In the genomic region with DNA sequence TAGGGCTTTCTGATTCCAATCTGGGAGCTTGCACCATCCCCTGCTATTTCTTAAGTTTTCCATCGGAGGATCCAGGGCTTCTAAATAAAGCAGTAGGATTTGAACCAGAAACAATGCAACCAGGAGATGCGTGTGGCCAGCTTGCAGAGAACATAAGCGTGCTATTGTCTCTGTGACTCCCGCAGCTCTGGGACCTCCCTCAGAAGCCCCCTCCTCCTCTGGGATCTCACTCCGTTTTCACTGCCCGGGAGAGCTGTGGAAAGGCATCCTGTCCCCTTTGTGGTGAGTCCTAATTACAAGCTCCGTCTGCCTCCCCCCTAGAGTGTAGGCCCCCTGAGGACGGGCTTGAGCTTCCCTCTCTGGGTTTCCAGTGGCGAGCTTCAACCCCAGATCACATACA, we compare ENCODE assay signal across 12 mouse cellular contexts.
A peak's percentile ranks its signal among the peaks of the same experiment; 100 is the strongest.
DNase-seq lines count a peak whose midpoint lies in the region; ATAC-seq lines count a peak whose summit lies in the region.
"Had no signal": no experiment of that assay in that cellular context is flagged by ENCODE, and none has a peak within 500 bp of the region (broad histone marks: within the 10 kb centered on the region; RNA-seq: fewer than 3 reads in every experiment).

No protein-coding gene starts in this region.

- no peaks in the 10 kb centered on the region for H3K9me3 ChIP-seq in heart, embryonic 13.5 days
- H3K9me3 ChIP-seq in forebrain, embryonic 14.5 days (replicated peaks; ENCODE audit: control insufficient read depth, low read length) = no peaks in the 10 kb centered on the region

- no peaks in the 10 kb centered on the region for H3K36me3 ChIP-seq in heart, embryonic 13.5 days
- no peaks in the 10 kb centered on the region for H3K36me3 ChIP-seq in forebrain, embryonic 14.5 days (ENCODE audit: control insufficient read depth, insufficient read depth, low read length)

- peak overlapping the region; percentile 59 for H3K4me2 ChIP-seq in heart, embryonic 13.5 days
- peak overlapping the region; percentile 12; the same call in 1 of the 2 replicates for H3K4me2 ChIP-seq in forebrain, embryonic 14.5 days (ENCODE audit: low read length)

- no peak for DNase-seq in heart, adult 9 months (ENCODE audit: low spot score in 2 of 2)
- DNase-seq in embryo, embryonic 10.5 days (ENCODE audit: low spot score) = peak; percentile 72
- DNase-seq in forebrain, embryonic 14.5 days (ENCODE audit: low spot score) = peak; percentile 30
- peak; percentile 56 for DNase-seq in neural tube, embryonic 10.5 days (ENCODE audit: extremely low spot score, low spot score)
- no peak for DNase-seq in B cell, adult 2 months
- no peak for DNase-seq in urinary bladder, postnatal 14 days (ENCODE audit: low spot score)
- DNase-seq in cerebellum, postnatal 4 days (ENCODE audit: low spot score in 2 of 2) = no peak
- DNase-seq: gastrocnemius, adult 2 months; kidney, postnatal 25 days; lung, postnatal 4 days had no signal

- H3K9ac ChIP-seq in heart, embryonic 13.5 days = peak overlapping the region; percentile 68; the same call in 1 of the 2 replicates
- peak overlapping the region; percentile 4; the same call in 1 of the 2 replicates for H3K9ac ChIP-seq in forebrain, embryonic 14.5 days (ENCODE audit: low read length)

- H3K4me3 ChIP-seq in heart, embryonic 13.5 days = peak overlapping the region; percentile 15
- no peak overlapping the region for H3K4me3 ChIP-seq in forebrain, embryonic 14.5 days (ENCODE audit: low read depth, low read length)
- H3K4me3 ChIP-seq: gastrocnemius, adult 2 months; left cerebral cortex, adult 2 months had no signal

- ATAC-seq in heart, embryonic 13.5 days (ENCODE audit: extremely low read depth, insufficient number of reproducible peaks, low FRiP score, low TSS enrichment) = no peak
- no peak for ATAC-seq in forebrain, embryonic 14.5 days

- peaks cover 16% of the 10 kb centered on the region for H3K4me1 ChIP-seq in heart, embryonic 13.5 days
- H3K4me1 ChIP-seq in forebrain, embryonic 14.5 days (ENCODE audit: control insufficient read depth, insufficient read depth, low read length) = peaks cover 27% of the 10 kb centered on the region

- peaks cover 13% of the 10 kb centered on the region for H3K27me3 ChIP-seq in heart, embryonic 13.5 days (replicated peaks)
- H3K27me3 ChIP-seq in forebrain, embryonic 14.5 days (replicated peaks; ENCODE audit: control insufficient read depth, insufficient read depth, low read length) = no peaks in the 10 kb centered on the region

- WGBS in heart, embryonic 13.5 days = 18% methylated on average over 9 of the region's 9 CpGs
- 4% methylated on average over 9 of the region's 9 CpGs for WGBS in forebrain, embryonic 14.5 days

- no peak overlapping the region for H3K27ac ChIP-seq in heart, embryonic 13.5 days (replicated peaks)
- no peak overlapping the region for H3K27ac ChIP-seq in forebrain, embryonic 14.5 days (ENCODE audit: low read depth, low read length)
- H3K27ac ChIP-seq: gastrocnemius, adult 2 months; left cerebral cortex, adult 2 months had no signal

Comparison
In these comparisons a context has a peak if more than half of its experiments do, and no peak if none do; other contexts are left out.
1. DNase-seq: peak in embryo, embryonic 10.5 days (single experiment), forebrain, embryonic 14.5 days (single experiment) and neural tube, embryonic 10.5 days (single experiment); none in heart, adult 9 months (0 of 2), B cell, adult 2 months (0 of 2), urinary bladder, postnatal 14 days (single experiment) and cerebellum, postnatal 4 days (0 of 2).